Mouse (Mus musculus) layer of hippocampus, adult 11-12 months (tissue): ENCODE measurements at regions not wholly inside any gene's neighbourhood (a gene's known extent, or its start where the extent isn't known, plus 50 kb on each side); places are given as distances from the start of the nearest gene placed in this dataset.
"Not testable (repeated sequence)": the region's sequence is repeated elsewhere in the genome, so short reads cannot be mapped to it uniquely, and the experiment has no call there.

Source experiments
- DNase-seq: peaks from one replicate; pipeline ENCODE4 v3.0.0; 2022; ENCODE audit warnings: low spot score

DNA sequence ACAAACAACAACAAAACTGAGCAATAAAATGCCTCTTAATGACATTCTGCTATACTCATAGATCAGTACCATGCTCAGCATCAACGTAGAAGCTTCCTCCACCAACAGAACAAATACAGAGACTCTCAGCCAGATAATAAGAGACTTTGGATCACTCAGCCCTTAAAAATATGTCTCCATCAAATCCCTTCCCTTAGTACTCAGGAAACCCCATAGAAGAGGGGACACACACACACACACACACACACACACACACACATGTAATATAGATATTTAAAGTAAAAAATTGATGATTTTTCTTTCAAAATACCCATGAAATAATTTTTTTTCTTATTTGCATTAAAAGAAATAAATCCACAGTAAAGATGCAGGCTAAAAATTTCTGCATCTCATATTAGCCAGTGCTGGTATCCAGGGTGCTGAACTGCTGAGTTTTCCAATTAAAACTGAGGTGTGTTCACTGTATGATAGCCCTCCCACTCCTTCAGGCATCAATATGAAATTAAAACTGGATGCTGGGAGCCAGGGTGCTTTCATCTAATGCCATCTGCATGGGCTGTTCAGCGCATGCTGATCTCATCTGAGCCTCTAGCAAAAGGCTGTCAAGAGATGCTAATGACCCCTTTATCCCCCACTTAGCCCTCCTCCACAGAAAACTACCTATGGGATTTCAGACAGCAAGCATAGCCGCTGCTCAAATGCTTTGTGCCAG, 321.0 kb downstream of the Tm4sf1 start:
- DNase-seq: no peak

DNA sequence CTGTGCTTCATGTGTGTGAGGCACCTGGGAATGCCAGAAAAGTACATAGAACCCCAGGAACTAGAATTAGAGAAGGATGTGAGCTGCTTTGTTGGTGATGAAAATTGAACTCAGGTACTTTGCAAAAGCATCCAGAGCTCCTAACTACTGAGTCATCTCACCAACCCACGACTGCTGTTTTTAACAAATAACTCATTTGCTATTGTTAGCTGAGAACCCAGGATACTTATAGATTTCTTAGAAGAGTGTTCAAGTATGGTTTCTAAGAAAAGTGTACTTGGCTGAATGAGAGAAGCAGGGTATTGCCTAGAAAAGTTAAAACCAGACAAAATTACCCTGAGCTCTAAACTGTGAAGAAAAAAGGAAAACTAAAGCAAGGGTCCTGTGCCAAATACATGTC, 335.8 kb downstream of the Tm4sf1 start:
- DNase-seq: no peak

DNA sequence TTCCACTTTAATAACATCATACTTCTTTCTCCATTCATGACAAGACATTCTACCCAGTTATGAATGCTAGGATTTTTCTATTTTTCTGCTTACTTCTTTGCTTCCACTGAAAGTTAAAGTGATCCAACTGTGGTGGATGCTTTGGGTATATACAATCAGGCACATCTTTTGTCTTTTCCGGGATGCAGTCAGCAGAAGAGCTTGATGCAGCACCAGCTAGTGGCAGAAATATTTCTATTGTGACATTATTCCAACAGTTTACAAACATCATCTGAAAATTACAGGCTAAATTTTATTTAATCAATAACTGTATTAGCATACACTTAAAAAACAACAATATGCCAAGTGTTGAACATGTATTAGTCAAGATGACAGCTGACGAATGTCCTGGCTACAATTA, 336.3 kb downstream of the Tm4sf1 start:
- DNase-seq: no peak

DNA sequence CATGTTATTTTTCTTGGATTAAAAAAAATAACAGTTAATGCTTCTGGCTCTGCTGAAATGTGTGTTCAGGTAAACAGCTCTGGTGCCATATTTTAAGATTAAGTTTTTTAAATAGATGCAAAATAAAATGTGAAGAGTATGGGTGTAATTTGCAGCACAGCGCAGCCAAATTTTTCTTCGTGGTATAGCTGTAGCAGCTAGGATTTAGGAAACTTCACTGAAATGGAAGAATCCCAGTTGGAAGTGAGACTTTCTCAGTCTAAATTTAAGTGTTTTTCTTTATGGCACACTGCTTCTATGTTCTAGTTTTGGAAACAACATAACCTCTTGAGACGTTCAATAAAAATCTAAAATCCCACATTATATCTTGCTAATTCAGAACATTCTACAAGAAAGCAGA, 337.6 kb downstream of the Tm4sf1 start:
- DNase-seq: no peak

DNA sequence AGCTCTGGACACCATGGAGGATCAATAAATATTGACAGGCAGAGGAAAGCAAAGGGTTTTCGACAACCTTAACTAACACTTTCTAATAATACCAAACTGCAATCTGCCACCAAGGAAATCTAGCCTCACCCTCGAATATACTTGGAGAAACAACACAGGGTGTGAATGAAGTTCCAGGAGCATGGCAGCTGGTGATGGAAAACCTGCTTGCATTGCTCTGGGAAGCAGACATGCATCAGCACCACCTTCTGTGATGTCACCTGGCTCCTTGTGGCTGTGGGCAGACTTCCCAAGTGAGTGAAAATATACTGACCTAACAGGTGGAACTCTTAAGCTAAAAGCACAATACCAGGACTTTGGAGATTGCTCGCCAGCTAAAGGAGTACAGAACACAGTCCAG, 338.5 kb downstream of the Tm4sf1 start:
- DNase-seq: peak; percentile 46

DNA sequence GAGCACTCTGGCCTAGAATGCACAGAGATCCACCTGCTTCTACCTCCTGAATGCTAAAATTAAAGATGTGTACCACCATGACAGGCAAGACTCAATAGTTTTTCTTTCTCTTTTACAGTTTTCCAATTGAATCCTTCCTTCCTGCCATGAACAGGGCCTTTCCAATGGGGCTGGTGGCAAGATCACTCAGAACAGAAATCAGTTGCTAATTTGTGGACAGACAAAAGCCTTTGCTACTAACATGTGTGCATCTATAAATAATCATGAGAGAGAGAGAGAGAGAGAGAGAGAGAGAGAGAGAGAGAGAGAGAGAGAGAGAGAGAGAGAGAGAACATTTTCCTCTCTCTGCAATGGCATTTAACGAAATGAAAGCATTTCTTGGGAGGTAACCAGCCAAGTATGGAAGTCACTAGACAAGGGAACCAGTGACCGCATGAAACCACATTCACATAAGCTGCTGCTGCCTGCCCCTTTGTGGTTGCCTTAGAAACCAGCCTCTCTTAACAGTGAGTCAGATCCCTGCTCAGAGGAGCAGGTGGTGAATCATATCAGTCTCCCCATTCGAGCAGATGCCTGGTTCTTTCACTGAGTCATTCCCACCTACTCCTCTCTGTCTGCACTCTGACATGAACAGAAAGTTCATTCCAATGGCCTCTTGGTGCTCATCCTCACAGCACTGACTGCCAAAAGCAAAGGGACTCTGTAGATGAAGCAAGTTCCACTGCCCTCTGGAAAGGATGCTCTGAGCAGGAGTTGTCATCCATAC, 339.4 kb downstream of the Tm4sf1 start:
- DNase-seq: peak; percentile 77

DNA sequence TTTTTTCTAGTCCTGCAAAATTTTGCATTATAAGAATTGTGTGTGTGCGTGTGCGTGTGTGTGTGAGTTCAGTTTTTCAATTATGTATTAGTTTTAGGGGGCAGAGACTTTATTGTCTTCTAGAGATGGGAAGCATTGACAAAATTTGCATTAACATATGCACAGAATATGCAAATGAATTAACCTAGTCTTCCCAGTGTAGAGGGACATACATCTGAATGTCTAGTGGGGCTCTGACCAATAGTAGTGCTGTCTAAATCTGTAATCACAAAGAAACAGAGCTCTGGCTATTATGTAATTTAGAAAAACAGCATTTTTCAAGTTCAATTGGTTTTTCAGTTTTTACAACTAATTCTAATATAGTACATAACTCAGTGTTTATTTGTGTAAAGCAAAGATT, 344.8 kb downstream of the Tm4sf1 start:
- DNase-seq: no peak

DNA sequence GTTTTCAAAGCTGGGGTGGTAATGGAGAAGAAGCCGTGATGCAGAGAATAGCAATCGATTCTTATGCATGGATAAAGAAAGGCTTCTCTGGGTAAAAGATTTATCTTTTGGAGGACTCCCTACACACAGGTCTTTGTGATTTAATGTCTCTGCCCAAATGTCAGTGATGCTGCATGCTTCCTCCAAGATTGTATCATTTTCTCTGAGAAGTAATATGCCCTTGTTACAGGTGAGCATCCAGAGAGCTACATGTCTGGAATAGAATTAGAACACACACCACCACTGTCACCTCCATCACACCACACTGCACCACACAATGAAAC, 346.0 kb downstream of the Tm4sf1 start:
- no peak for DNase-seq

DNA sequence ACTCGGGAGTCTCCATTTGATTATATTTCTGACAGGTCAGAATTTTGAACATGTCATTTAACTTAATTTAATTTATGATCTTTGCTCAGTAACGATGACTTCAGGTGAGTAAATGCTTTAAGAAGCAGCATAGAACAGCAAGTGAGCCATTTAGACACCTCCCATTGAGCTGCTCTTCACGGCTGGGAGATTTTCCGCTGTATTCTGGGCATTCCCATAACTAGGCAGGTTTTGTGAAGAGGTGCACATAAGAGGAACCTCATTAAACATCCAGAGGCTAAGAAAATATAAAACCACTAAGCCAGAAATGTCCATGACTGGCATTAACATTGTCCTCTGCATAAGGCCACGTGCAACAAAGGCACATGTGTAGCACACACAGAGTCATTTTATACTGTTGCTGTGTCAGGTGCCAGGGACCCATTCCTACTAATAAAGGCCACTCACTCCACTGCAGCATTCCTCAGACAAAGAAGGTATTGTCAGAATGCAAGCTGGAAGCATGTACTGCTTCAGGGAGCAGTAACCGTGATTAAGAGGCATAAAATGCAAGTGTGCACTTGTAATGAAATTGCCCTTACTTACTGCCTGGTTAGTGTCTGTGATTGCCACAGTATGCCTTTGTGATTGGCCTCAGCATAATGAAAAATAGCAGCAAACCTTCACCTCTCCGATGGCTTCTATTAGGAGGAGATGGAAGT, 346.5 kb downstream of the Tm4sf1 start:
- DNase-seq: no peak

DNA sequence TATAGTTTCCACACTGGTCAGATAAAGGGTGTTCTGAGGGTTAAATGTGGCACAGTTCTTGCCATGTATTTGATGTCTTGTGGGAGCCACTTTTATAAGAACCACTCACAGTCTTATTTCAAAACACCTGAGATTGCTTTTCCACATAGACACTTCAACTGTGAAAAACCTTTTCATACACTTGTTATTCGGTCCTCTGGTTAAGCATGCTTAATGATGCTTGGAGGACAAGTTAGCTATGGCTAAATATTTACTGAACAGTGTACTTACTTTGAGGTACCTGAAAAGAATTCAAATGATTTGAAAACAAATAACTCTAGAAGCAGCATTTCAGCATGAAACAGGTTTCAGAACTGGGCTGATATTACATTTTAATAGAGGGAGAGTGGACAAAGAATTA, 359.2 kb downstream of the Tm4sf1 start:
- DNase-seq: not testable (repeated sequence)

DNA sequence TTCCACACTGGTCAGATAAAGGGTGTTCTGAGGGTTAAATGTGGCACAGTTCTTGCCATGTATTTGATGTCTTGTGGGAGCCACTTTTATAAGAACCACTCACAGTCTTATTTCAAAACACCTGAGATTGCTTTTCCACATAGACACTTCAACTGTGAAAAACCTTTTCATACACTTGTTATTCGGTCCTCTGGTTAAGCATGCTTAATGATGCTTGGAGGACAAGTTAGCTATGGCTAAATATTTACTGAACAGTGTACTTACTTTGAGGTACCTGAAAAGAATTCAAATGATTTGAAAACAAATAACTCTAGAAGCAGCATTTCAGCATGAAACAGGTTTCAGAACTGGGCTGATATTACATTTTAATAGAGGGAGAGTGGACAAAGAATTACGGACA, 372.8 kb downstream of the Tm4sf1 start:
- not testable (repeated sequence) for DNase-seq

DNA sequence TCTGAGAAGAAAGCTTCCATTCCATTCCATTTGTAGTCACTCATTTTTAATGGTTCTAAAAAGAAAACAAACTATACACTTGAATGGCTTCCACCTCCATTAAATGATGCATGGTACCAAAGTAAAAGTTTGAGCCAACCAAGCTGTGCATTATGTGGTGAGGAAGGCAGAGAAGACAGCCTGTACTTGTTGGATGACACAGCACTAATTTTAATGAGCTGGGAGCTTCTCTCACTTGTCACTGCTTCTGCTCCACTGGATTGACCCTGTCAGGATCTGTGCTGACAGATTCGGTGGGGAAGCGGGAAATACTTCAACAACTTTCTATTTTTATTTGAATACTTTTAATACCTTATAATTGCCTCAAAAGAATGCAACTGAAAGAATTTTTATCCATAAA, 403.3 kb downstream of the Tm4sf1 start:
- DNase-seq: no peak

DNA sequence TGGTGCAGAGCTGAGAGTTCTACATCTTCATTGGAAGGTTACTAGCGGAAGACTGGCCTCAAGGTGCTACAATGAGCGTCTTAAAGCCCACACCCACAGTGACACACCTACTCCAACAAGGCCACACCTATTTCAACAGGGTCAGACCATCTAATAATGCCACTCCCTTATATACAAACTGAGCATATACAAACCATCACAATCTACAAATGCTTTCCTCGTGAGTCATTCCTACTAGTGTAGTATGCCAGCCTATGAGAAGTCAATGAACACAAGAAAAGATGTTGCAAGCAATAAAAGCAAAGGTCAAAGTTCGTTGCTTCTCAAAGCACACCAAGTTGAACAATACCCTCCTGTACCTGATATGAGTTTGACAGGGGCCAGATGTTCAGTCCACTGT, 424.7 kb downstream of the Tm4sf1 start:
- DNase-seq: no peak

DNA sequence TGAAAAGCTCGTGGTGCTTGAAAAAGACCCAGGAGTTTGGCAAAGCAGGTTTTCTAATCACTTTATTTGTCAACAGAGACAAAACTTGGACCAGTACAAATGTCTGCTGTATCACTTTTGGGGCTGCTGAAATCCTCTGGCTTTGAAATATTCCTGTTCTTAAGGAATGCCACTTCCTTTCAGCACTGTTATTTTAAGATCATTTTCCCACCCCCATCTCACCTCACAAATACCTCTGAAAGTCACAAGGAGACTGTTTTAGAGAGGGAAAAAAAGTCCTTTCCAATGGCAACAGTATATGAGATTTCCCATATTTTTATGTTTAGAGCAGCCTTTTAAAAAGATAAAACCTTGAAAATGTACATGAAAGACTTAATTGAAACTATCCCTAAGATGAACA, 438.2 kb downstream of the Tm4sf1 start:
- no peak for DNase-seq

DNA sequence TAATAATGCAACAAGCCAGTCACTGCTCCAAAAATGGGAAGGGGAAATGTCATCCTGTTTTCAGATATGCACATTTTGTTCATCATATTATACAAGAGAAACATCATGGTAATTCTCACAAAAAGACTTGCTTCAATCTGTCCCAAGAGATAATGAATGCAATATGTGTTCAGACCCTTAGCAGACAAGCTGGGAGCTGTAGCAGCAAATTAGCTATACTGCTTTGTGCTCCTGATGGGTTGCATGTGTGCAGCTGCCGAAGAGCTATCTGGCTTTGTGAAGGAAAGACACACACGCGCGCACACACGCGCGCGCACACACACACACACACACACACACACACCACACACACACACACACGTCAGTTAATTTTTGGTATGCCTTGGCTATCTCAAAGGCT, 441.9 kb downstream of the Tm4sf1 start:
- DNase-seq: no peak

DNA sequence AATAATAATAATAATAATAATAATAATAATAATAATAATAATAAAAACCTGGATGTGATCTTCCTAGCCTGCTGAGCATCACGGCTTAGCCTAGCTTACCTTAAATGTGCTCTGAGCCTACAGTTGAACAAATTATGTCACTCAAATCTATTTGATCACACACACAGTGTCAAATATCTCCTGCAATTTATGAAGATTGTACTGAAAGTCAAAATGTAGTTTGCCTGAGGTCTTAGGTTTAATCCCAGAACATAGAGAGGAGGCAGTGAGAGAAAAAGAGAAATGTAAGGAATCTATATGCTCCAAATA, 456.4 kb downstream of the Tm4sf1 start:
- DNase-seq: no peak

DNA sequence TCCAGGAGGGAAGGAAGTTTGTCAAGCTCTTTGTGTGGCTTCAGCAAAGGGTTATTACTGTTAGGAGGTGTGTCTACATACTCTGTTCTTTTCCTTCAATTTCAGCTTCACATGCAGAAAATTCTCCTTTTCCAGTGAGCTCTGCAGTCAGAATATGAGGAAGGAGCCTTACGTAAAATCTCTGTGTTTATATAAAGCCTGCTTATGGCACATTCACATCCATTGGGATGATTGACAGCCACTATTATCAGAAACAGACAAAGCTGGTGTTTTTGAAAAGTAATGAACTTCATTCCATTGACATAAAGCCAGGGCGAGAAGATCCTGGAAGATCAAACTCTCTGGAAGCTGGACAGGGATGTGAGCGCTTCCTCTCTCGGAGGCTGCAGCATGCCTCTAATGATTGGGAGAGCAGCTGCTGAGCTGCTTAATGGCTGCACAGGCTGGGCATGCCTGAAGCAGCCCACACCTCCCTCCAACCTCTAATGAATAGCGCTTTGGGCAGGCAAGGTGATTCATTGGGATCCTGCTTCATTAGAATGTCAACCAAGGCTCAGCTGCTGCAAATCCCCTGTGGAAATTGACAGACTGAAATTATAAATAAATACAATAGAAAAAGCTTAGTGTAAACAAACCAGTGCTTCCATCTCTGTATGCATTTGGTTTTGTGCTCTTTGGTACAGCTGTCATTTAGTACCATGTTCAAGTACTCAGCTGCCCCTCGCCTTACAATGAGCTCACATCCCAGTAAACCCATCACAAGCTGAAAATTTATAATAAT, 456.9 kb downstream of the Tm4sf1 start:
- no peak for DNase-seq

DNA sequence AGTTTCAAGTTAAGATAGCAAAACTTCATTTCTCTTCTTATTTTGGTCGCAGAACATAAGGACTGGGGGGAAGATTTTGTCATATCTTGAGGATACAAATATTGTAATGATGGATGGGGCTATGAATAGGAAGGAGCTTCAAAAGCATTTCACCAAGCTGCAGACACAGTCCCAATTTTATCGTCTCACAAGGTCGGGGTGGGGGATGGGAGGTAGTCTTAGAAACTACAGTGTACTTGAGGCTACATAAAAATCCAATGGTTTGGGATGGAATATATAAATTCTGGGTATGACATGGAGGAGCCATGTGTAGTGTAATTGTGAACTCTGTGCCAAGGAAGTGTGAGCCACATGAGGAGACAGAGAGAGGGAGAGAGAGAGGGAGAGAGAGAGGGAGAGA, 464.6 kb downstream of the Tm4sf1 start:
- DNase-seq: no peak

DNA sequence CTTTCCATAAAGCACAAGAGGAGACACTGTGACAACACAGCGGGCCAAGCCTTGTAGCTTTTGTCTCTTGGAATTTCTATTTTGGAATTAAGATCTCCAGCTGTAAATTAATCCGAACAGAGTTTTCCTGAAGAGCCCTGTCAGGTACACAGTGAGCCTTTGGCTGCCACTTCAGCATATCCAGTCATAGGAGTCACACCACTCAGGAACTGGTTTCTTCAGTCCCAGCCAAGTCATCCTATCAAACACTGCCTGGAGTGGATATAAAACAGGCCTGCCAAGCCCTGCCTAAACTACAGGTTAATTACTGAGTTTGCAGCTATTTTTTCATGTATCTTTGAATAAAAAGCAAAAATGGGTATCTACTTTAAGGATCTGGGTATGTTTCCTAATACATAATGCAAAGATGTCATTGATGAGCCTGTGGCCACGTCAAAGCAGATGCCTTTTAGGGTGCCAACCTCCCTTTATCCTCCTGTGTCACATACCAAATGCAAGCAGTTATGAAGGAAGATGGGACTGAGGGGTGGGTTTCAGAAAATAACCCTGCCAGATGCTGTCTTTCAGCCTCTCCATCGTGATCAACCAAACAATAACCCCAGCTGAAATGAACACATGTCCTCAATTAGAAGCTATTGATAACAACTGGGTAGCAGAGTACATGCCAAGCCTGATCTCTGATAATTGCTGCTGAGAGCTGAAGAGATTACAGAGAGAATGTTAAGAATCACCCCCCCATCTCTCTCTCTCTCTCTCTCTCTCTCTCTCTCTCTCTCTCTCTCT, 471.3 kb downstream of the Tm4sf1 start:
- DNase-seq: no peak

DNA sequence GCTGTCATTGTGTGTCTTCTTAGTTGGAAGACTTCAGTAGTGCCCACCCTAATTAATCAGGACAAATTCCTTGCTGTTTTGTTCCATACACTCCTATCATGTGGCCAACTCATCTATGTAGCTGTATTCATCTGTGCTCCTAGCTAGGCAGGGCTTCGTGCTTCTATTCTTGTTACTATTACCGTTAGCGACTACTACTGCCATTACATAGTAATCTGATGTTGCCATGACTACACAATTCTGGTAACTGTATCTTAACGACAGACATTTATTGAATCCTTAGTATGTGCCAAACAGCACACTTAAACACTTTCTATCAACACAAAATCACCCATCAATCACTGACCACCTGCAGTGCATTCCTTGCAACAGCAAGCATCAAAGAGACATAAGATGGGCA, 477.6 kb downstream of the Tm4sf1 start:
- DNase-seq: no peak

DNA sequence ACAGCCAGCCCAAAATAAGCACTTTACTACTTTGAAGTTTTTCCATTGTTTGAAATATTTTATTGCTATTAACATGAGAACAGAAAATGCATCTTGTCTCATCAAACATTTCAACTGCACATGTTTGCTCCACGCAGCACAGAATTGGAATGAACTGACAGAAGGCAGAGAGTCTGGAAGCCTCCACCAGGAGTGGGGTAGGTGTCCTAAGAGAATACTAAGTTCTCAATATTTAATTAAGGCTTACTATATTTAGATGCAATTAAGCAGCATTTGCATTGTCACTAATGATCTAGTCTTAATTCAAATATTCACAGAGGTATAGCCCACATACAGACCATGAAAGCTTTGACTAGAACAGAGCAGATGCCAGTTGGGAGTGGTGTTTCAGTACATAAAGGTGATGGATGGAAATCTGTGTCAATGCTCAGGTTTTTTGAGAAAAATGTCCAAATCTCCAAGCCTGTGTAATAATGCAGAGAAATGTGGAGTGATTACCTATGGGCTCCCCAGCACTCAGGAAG, 491.2 kb downstream of the Tm4sf1 start:
- DNase-seq: peak; percentile 48

DNA sequence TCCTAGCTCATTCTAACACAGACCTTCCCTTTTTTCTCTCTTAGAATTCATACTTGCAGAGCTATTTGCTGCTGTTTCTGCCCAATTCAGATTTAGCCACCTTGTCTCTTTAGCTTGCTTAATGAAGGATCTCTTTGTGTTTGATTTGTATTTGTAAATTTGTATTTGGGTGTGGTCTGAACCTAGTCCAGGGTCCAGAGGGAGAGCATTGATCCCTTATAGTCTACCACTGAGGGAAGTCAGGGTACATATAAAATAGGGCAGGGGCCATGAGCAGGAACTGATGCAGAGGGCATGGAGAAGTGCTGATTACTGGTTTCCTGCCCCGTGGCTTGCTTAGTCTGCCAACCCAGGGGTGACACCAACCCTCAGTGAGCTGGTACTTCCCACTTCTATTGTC, 508.7 kb downstream of the Tm4sf1 start:
- no peak for DNase-seq
